Mouse (Mus musculus): ENCODE measurements at regions not wholly inside any gene's neighbourhood (a gene's known extent, or its start where the extent isn't known, plus 50 kb on each side); places are given as distances from the start of the nearest gene placed in this dataset.

- DNase-seq (ENCODE audit: low spot score in 2 of 2): no peak
These were observed 895.0 kb upstream of the Fat3 start for GRCm38 (mm10) chr9:17396056-17396455.

- DNase-seq (ENCODE audit: low spot score in 2 of 2): peak in 1 of 2 experiments; percentile 57
These were observed 892.0 kb upstream of the Fat3 start for GRCm38 (mm10) chr9:17393061-17393460.

Measured in layer of hippocampus, adult 18-20 months (tissue).